Mouse (Mus musculus) testis, postnatal 10 days (tissue): ENCODE data around the gene Megf11.
"Not testable (repeated sequence)": the region's sequence is repeated elsewhere in the genome, so short reads cannot be mapped to it uniquely, and the experiment has no call there.

ENCODE experiments used
- DNase-seq: peaks from one replicate; pipeline ENCODE4 v3.0.0; 2021; ENCODE audit warnings: low spot score

Megf11 gene

DNA sequence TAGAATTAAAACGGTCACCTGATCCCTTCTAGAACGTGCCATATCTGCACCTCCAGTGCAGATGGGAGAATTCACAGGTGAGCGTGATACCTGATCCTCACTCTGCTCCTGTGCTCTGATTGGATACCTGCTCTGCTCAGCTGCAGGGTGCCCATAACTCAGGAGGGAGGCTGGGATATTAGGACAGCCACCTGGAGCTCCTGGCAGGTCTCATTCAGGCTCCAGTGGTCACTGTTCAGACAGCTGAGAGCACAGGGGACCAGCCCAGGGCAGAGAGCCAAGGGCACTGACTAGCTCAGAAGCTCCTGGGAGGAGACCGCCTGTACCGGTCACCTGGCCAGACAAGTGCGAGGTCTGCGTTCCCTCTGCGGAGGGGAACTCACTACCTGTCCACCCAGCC is 80.7 kb downstream of the Megf11 start:
- no peak for DNase-seq

DNA sequence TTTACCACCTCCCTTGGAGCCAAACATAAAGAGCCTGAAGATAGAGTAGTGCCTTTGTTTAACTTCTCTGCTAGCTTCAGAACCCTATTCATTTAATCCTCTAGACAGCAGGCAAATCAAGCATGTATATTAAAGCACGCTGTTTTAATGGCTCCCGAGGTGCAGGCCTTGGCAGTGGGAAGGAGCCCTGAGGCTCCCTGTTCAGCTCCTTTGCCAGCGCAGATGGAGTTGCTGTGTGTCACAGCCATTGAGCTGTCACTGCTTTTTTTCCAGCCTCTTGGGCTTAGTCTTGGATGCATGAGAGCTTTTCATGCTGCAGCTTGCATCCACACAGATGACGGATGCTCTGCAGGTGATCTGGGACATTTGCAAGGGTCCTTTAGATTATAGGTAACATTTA is 81.1 kb downstream of the Megf11 start:
- no peak for DNase-seq

DNA sequence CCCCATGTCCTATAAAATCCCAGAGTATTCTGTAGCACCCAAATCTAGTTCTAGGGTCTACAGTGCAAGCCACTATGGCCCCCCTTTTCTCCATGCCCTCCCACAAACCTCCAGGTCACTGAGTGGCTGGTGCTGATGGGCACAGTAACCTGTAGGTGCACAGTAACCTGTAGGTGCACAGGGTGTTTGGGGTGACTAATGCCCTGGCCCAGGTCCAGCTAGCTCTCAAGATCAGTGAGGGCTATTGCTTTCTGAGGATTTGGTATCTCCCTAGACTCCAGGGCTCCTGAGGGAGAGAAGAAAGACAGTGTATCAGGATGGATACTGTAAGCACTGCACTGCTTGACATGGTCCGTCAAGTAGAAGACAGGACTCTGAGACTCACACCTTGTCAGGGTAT is 85.4 kb downstream of the Megf11 start:
- DNase-seq: no peak

DNA sequence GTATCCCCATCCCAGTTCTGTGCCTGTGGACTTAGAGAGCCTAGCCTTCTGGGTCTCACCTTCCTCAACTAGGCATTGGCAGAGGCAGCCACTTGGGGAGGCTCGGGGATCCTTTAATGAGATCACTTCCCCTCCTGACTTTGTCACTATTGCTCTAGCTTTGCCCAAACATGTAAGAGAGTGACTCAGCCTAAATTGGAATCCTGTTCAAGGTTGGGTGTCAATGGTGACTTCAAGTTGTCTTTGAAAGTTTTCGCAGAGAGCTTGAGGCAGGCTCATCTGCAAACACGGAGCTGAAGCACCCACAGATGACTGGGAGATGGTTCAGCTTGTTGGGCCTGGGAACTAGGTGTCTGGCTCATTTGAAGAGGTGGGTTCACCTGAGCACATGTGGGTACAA is 85.9 kb downstream of the Megf11 start:
- DNase-seq: no peak

DNA sequence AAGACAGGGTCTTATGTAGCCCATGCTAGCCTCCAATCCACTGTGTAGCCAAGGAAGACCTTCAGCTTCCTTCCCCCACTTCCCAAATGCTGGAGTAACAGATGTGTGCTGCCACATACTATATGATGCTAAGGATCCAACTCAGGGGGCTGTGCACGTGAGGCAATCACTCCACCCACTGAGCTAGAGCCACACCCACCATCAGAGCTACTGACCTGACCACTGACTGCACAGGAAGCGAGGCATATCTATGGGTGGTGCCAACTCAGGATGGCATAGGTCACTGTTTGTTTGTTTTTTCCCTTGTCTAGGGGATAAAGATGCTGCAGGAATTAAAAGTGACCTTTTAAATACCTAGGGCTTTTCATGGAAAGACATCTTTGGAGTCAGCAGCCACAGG is 86.7 kb downstream of the Megf11 start:
- no peak for DNase-seq

DNA sequence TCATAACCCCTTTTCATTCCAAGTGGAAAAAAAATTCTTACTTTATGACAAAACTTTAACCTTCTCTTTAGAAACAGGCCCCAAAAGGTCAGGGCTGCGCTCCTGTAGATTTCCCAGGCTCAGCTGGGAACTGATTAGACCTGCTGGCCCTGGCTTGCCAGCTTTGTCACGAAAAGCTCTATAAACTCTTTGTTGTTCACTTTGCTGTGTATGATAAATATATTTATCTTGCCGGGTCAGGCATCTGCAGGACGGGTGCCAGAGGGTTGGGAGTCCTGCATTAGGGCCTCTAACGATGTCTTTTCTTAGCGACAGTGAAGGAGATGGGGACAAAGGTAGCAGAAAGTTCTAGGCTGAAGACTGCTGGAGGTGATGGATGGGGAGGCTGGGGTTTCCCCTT is 87.3 kb downstream of the Megf11 start:
- no peak for DNase-seq

DNA sequence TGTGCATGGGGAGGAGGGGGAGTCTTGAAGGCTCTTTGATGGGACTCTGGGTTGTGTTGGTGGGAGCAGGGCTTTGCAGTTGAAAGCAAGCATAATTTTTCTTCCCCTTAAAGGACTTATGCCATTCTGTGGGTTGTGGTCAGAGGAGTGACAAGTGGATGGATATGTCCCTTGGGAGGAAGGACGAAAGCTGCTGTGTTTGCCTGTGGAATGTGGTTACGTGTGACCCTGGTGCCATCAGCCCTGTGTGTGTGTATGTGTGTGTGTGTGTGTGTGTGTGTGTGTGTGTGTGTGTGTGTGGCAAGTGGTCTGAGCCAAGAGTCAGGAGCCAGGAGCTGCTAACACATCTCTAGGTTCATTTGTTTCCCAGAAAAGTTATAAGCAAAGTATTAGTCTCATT is 87.7 kb downstream of the Megf11 start:
- DNase-seq: no peak

DNA sequence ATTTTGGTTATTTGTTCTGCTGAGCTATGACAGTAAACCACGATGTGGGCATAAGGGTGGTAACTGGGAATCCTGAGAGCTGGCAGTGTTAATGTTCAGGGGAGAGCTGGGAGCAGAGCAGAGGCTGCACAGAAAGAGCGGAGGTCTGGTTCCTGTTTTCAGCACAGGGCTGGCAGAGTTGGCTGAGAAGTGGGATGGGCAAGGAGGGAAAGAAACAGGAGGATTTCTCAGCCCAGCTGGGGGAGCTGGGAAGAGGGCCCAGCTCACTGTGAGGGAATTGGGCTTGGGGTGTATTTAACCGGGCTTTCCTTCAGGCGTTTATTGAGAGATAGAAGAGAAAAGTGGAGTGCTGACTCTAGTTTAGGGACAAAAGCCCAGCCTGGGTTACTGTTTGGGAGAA is 88.3 kb downstream of the Megf11 start:
- no peak for DNase-seq

DNA sequence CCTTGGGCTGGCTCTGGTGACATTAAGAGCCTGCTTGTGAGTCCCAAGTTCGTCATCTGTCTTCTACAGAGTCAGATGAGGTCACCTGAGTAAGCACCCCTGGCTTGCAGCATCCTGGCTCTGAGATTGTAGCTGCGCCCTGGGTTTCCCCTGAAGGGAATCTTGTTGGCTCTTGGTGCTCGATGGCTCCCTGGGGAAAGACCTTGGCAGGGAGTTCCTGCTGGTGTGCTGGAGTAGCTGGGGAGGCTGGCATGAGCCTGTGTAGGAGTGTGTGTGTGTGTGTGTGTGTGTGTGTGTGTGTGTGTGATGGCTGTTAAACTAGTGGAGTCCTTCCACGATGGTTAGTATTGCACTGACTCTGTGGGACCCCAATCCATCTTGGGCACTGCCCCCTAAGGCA is 88.7 kb downstream of the Megf11 start:
- DNase-seq: no peak

DNA sequence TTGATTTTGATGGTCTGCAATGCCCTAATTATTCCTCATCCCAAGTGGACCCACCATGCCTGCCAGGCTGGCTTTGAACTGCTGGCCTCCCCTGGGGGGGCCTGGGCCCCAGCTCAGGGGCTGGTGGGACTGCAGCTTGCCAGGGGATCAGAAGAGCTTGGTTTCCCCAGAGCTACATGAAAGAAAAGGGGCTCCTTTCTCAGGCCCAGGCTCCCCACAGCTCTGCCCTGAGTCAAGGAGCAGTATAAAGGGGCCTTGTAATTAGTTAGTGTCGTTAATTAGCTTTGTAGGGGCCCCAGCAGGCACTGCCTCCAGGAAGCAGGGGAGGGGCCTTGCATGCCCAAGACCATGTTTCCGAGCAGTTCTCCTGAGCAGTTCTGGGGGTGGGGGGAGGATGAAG is 90.5 kb downstream of the Megf11 start:
- no peak for DNase-seq

DNA sequence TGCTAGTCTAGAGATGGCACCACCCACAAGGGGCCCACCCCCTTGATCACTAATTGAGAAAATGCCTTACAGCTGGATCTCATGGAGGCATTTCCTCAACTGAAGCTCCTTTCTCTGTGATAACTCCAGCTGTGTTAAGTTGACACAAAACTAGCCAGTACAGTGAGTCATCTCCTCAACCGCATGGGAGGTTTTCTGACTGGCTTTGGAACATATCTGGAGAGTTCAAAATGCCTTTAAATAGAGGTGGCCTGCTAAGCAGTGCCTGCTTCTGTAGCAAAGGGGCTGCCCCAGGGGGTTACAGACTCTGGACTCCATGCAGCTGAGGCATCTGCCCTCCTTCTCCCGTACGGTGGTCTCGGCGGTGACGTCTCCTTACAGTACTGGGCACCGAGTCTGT is 92.0 kb downstream of the Megf11 start:
- DNase-seq: not testable (repeated sequence)

DNA sequence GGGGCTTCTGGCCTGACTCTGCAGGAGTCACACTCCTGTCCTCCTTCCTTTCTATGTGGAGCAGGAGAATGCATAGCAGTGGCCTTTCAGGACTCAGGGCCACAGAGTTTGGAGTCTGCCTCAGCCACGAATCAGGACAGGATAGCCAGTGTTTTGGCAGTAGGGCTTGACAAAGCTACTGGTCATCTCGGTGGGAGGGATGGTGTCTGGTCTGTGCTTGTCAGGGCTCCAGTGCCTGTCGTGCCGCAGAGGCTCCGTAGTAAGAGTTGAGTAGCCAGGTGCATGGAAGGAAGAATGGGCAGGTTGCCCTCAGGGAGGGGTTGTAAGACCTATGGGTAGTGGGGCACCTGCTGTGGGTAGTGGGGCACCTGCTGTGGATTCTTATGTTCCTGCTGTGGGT is 96.7 kb downstream of the Megf11 start:
- DNase-seq: no peak

DNA sequence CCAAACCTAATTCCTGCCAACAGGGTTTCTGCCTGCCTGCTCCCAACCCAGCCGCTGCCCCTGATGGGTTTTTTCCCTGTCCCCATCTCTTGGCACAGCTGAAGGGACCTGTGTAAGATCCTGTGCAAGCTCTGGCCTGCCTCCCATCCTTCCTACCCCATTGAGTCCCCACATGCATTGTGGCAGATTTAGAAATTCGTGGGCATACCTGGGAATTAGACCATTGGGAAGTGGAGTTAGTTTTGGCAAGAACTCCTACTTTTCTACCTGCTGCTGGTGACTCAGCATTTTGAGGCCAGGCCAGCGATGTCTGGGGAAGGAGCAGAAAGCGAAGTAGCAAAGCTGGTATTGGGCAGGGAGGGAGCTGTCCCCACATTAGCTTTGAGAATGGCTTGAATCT is 102.0 kb downstream of the Megf11 start:
- no peak for DNase-seq

DNA sequence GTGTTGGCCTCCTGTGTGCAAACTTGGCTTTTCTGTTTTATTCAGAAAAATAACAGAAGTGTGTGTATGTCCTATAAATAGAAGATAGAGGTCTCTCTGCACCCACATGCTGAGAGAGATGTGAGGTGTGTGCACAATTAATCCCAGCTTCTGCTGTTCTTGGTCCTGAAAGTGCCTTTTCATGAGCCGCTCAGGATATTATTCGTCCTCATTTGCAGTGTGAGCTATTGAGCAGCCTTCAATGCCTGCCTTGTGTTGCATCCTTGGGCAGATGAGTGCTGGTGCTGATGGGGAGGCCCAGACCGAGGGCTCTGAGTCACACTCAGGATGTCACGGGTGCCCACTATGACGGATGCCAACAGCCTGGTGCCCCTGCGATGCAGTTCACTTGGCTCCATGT is 109.2 kb downstream of the Megf11 start:
- DNase-seq: no peak

DNA sequence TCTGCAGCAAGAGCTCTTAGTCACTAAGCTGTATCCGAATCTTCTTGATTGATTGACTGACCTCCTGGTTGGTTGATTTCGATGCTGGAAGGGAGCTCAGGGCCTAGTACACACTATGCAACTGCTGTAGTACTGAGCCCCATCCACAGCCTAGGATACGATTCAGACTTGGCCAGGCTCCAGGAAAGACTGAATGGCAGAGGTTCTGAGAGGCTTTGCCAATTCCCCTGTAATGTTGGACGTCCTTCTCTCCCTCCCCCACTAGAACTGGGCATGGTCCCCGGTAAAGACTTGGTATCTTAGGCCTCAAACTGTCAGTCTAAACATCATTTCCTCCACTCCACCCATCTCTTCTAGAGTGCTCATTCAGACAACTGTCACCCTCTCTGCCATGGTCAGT is 113.5 kb downstream of the Megf11 start:
- no peak for DNase-seq

DNA sequence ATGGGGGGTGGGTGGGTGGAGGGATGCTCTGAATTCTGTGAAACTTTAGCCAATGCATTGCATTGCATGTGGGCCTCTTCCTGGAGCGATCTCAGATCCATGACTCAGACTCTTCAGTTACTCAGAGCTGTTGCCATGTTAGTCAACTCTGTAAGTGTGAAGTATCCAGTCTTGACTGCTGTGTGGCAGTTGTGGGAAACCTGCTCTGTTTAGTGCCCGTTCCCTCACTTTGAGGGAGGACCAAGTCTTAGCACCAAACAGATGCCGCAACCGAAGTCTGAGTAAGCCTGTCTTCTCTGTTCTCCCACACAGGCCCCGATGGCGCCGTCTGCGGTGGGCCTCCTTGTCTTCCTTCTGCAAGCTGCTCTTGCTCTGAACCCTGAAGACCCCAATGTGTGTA is 115.8 kb downstream of the Megf11 start:
- DNase-seq: no peak

DNA sequence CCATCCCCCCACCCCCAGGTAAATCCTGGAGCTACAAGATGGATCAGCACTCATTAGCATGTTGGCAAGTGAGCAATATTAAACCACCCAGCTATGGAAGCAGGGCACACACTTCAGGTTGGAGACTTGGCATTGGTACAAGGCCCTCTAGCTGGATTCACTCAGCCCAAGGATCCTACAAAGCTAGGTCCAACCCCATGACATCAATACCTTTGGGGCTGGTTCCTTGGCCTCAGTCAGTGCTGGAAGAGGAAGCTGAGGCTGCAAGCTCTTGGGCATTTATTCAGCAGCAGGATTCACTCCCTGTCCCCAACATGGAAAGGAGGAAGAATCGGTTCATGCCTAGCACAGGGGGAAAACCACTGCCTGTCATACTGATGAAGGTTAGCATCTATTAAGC is 118.6 kb downstream of the Megf11 start:
- no peak for DNase-seq

DNA sequence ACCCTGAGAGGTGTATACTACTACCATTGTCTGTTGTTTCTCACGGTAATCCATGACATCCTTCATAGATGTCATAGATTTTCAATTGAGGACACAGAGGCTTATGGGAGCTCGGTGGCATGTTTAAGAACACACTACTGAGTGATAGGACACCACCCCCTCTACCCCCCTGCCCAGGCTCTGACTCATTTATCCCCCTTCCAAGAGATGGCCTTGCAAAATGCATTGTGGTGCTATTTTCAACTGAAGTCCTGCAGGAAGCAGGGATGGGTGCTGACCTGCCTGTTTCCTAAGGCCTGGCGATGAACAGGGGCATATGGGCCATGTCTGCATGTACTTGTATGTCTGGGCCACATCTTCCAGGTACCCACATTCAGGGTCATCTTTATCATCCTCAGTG is 119.0 kb downstream of the Megf11 start:
- no peak for DNase-seq

DNA sequence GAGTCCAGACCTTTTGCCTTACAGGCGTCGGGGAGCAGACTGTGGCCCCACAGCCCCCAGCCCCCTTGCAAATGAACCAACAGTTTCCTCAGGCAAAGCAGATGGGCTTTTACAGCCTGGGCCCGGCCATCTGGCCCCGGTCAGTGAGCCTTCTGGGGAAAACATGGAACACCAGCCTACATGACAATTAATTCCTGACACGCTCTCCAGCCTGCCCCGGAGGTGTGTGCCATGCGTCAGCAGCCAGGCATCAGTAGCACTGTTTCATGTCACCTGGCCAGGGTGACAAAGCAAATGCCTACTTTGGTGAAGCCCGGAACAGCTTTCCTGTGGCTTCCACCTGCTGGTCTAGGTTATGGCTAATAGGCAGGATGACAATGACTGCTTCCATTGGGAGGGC is 119.5 kb downstream of the Megf11 start:
- no peak for DNase-seq

DNA sequence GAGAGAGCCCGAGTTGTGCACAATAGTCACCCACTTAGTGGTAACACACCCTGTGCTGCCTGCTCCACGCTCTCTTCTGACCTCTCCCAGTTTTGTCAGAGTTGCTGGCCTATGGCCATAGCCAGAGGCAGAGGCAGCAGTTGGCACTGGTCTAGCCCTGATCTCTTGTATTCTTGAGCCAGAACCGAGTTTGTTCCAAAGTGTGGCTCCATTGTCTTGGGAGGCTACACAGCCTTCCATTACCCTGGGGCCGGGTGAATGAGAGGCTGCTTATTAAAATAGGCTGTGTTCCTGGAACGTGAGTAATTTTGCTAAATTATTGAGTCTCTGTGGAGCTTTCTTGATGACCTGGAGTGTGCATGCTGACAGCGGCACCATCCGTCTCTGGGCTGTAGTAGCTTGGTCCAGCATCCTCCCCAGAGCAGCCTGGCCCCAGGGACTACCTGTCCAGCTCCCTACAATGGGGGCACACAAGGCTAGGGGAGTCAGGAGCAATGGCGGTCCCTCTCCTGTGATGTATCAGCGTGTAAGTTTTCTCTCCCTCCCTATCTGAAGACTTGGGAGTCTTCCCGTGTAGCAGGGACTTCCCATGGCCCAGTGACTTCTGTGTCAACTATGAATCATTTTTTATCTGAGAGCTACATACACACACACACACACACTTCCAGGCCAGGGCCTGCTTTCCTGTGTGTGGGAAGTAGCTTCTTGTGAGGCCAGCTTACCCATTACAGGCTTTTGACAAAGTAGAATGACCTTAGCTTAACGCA is 121.2 kb downstream of the Megf11 start:
- DNase-seq: no peak

DNA sequence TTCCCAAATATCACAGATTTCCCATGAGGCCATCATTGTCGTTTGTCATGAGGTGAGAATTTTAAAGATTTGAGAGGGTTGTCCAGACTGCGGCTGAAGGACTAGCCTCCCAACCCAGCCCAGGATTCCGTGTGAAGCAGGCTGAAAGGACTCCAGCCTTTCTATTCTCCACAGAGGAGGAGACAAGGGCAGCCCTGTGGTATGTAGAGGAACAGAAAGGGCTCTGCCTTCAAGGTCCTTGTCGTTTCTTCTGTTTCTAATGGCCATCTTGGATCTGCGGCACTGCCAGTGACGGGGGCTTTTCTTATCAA is 121.7 kb downstream of the Megf11 start:
- no peak for DNase-seq

DNA sequence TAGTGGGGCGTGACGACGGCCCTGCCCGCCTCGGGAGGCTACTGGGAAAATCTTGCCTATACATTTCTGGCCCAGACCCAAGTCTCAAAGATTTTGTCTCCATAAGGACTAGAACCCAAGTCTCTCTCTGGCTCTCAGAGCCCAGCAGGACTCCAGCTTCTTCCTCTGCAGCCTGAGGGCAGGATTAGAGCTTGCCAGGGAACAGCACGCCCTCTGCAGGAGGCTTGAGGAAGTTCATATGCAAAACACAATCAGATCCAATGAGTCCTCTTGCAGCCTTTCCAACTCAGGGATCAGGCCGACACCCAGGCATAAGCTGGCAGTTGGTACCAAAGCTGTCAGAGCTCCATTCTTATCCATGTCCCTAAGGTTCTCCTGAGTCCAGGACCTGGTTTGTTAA is 122.6 kb downstream of the Megf11 start:
- no peak for DNase-seq

DNA sequence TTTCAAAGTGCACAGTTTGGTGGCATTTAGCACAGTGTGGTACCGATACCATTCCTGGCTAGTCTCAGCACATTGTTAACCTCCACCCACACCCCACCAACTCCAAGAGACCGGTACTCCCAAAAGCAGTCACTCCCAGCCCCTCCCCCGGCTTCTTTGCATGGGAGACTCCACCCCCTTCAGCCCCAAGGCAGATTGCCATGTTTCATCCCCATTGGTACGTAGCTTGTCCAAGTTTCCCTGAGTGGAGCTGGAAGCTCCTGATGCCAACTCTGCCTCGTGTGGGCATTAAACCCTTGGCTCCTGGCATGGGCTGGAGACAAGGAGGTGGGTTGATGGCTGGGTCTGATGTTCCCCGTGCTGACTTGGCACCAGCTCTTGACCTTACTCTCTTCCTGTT is 129.4 kb downstream of the Megf11 start:
- no peak for DNase-seq

DNA sequence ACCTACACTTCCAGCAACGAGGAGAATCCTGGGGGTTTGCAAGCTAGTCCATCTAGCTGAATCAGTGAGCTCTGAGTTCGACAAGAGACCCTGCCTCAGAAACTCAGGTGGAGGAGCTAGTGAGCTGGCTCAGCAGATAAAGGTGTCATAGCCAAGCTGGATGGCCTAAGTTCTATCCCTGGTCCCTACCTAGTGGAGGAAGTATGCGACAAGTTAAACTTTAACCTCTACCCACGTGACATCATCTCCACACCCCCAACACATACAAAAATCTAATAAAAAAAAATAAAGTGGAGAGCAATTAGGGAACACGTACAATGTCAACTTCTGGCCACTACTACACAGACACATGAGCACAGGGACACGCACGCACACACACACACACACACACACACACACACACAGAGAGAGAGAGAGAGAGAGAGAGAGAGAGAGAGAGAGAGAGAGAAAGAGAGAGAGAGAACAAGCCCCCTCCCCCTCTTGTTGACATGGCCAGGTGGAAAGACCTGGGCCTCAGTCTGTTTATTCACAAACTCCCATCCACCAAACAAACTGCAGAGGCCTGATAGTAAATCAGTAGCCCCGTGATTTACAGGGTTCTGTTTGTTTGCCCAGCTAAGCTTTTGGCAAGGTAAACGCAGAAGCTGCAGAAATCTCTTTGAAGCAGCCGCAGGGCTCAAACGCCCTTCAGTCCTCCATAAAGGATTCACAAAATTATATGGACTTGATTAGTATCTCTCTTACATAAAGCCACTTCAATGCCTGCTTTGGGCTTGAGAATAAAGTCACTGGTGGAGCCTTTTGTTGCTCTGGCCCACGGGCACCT is 134.7 kb downstream of the Megf11 start:
- DNase-seq: no peak
